Mouse (Mus musculus) G1E (cell line): ENCODE data around the gene Numa1.

Experiments used
- CTCF ChIP-seq: IDR thresholded peaks from 2 replicates; pipeline ENCODE4 v1.5.1; 2012; ENCODE audit warnings: low read depth, low read length, inconsistent platforms, mixed read lengths
- TAL1 ChIP-seq: conservative IDR thresholded peaks from 2 replicates; pipeline ENCODE4 v1.6.1; 2012; ENCODE audit warnings: low read depth, low read length, inconsistent platforms, mixed read lengths

DNA sequence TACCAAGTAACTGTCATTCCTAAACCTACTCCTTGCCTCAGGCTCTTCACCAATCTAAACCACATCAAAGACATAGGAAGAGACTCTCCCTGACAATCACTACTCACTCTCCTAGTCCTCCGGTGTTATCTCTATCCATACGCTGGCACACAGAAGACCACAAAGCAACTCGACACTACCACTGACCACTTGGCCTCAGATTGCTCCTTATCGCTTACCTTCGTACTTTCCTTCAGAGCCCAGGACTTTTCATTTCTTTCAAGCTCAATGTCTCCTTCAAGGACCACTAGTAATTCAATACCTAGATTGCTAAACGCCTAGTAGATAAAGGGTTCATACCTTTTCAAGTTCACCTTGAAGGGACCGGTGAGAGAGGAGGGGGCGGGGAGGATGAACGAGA lies 130.0 kb downstream of the Numa1 start:
- TF ChIP-seq CTCF (no peak), TAL1 (no peak)
